Mouse (Mus musculus): ENCODE measurements around the gene Olfr11. TPM values are rescaled to one million over a fixed set of nuclear protein-coding genes. Genes with fewer than 3 reads are reported as not detected.

Gene Olfr11
- not detected in 2 replicates for polyA plus RNA-seq (2016; fragmentation: Nextera tagmentation; extraction: Ambion mirVana)

DNA sequence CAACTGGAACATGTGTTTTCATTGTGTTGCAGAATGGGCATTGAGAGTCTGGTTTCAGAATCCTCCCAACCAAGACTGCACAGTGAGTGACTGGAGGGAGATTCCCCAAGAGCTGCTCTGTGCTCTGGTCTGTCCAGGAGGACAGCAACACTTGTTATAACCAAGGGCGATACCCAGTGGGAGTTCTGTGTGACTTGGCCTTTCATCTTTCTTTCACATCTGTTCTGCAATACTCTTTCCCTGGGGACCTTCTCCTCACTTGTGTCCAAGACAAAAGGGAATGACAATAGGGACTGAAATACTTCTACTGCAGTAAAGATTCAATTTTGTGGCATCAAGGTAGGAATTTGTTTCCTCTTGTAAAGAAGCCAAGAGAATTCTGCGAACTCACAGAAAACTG is at the start of gene Olfr11:
Gene Olfr11 (minus strand): TSS at position 101 of the 400 bp plus-strand sequence.
- no peak within 1 kb of the TSS for H3K27ac ChIP-seq (ENCODE audit: poor library complexity, severe bottlenecking)
- H3K27me3 ChIP-seq (replicated peaks): no peaks in the 10 kb centered on the region
- no peak within 1 kb of the TSS for H3K4me2 ChIP-seq
- H3K4me1 ChIP-seq (replicated peaks): no peaks in the 10 kb centered on the region
- no peaks in the 10 kb centered on the region for H3K36me3 ChIP-seq
- no peak within 1 kb of the TSS for H3K9ac ChIP-seq
- WGBS: 78% methylated on average over 2 of the region's 2 CpGs
- H3K9me3 ChIP-seq (replicated peaks): no peaks in the 10 kb centered on the region
- ATAC-seq (ENCODE audit: insufficient number of reproducible peaks, low FRiP score): no peak
- H3K4me3 ChIP-seq: no peak within 1 kb of the TSS

DNA sequence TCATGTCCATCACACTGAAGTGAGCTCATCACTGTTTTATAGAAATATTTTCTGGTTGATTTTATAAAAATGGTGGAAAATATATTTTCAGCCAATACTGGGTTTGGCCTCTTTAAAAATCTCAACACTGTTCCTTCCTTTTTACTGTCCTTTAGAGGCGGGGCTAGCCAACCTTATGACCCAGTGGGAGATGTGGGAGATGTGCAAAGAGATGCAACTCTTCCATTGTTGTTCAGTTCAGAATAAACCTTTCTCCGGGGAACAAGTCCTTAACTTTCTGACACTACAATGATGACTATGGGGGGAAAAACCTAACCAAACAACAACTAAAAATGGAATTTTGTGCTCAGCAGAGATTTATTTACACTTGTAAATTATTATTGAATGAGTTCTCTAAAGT is 35.0 kb upstream of the Olfr11 start, which contains the start of gene Olfr1360:
Gene Olfr1360 (minus strand): TSS at position 101 of the 400 bp plus-strand sequence.
- H3K9me3 ChIP-seq (replicated peaks): no peaks in the 10 kb centered on the region
- ATAC-seq (ENCODE audit: insufficient number of reproducible peaks, low FRiP score): no peak
- H3K4me3 ChIP-seq: no peak within 1 kb of the TSS
- H3K27me3 ChIP-seq (replicated peaks): no peaks in the 10 kb centered on the region
- no peak within 1 kb of the TSS for H3K27ac ChIP-seq (ENCODE audit: poor library complexity, severe bottlenecking)
- no peaks in the 10 kb centered on the region for H3K36me3 ChIP-seq
- H3K4me2 ChIP-seq: no peak within 1 kb of the TSS
- no peaks in the 10 kb centered on the region for H3K4me1 ChIP-seq (replicated peaks)
- no peak within 1 kb of the TSS for H3K9ac ChIP-seq
- WGBS: 78% methylated on average over 2 of the region's 2 CpGs

DNA sequence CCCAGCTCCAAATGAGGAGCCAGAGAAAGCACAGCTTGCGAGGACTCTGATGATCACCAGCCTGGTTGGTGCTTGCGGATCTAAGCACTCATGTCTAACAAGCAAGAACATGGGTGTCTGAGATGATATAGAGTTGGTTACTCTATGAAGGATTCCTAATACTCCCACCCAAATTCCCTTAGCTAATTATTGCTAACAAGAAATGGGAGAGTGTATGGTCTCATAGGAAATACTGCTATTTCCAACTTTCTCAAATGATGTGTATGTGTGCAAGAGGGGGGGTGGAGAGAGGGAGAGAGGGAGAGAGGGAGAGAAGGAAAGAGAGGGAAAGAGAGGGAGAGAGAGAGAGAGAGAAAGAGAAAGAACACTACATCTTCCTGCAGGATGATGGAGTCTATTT is 21.0 kb upstream of the Olfr11 start, which contains the start of gene Olfr1361:
Gene Olfr1361 (minus strand): TSS at position 101 of the 400 bp plus-strand sequence.
- H3K9ac ChIP-seq: no peak within 1 kb of the TSS
- H3K36me3 ChIP-seq: no peaks in the 10 kb centered on the region
- no peak within 1 kb of the TSS for H3K27ac ChIP-seq (ENCODE audit: poor library complexity, severe bottlenecking)
- WGBS: 74% methylated on average over 2 of the region's 2 CpGs
- no peaks in the 10 kb centered on the region; the same call in 1 of the 2 replicates for H3K9me3 ChIP-seq (replicated peaks)
- no peak within 1 kb of the TSS for H3K4me2 ChIP-seq
- H3K4me3 ChIP-seq: no peak within 1 kb of the TSS
- ATAC-seq (ENCODE audit: insufficient number of reproducible peaks, low FRiP score): no peak
- H3K4me1 ChIP-seq (replicated peaks): no peaks in the 10 kb centered on the region
- no peaks in the 10 kb centered on the region for H3K27me3 ChIP-seq (replicated peaks)

DNA sequence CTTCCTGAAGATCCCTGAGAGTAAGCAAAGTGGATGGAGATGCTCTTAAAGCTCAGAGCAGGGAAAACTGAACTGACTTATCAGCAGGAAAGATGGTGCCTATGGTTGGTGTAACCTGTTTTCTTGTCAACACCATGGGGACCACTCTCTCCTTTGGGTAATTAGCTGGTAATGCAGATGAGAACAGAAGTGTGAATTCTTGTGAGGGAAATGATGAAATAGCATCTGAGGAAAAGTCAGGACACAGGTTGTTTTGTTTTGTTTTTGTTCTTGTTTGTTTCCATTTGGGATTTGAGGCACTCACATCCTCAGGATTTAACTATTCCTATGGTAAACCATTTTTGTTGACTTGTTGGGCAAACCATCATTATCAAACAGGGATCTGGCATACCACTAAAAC is 28.4 kb downstream of the Olfr11 start, which contains the start of gene Olfr1362:
Gene Olfr1362 (minus strand): TSS at position 101 of the 400 bp plus-strand sequence.
- Histone ChIP-seq H3K9me3 (replicated peaks) (no peaks in the 10 kb centered on the region), H3K4me1 (replicated peaks) (no peaks in the 10 kb centered on the region), H3K27me3 (replicated peaks) (no peaks in the 10 kb centered on the region), H3K9ac (no peak within 1 kb of the TSS), H3K36me3 (no peaks in the 10 kb centered on the region), H3K27ac (ENCODE audit: poor library complexity, severe bottlenecking) (no peak within 1 kb of the TSS), H3K4me2 (no peak within 1 kb of the TSS), H3K4me3 (no peak within 1 kb of the TSS)
- no peak for ATAC-seq (ENCODE audit: insufficient number of reproducible peaks, low FRiP score)

DNA sequence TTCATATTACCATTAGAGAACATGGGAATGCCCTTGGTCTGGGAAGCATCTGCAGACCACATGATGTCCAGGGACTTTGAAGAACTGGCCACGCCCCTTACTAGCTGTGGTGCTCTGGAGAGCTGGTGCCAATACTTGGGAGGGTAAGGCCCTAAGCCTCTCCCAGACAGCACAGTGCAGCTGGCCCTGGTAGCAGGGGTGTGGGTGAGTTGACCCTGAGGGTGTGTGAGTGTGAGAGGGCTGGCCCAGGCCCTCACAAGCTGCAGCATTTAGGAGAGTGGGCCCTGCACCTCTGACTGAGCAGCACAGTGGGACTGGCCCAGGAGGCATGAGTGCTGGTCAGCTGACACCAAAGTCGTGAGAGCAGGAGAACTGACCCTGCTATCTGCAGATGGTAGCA is 50.7 kb downstream of the Olfr11 start:
- Histone ChIP-seq H3K4me1 (replicated peaks) (no peaks in the 10 kb centered on the region), H3K9ac (no peak overlapping the region), H3K4me3 (no peak overlapping the region), H3K27ac (ENCODE audit: poor library complexity, severe bottlenecking) (no peak overlapping the region), H3K27me3 (replicated peaks) (no peaks in the 10 kb centered on the region), H3K4me2 (no peak overlapping the region), H3K36me3 (no peaks in the 10 kb centered on the region), H3K9me3 (replicated peaks) (no peaks in the 10 kb centered on the region)
- 0 out of 2 replicates have a peak, but pooled peaks have one; percentile 9 for ATAC-seq (ENCODE audit: insufficient number of reproducible peaks, low FRiP score)
- 49% methylated on average over 2 of the region's 2 CpGs for WGBS

Other genes starting within 250 kb of the Olfr11 start
- 71.2 and 72.6 TPM in 2 replicates for gene Zkscan3, start 239.8 kb downstream of the Olfr11 start, polyA plus RNA-seq (2016; fragmentation: Nextera tagmentation; extraction: Ambion mirVana)
- gene Pgbd1, start 201.5 kb downstream of the Olfr11 start, polyA plus RNA-seq (2016; fragmentation: Nextera tagmentation; extraction: Ambion mirVana): 2.2 and 3.1 TPM in 2 replicates
- 26.8 and 28.1 TPM in 2 replicates for gene Zscan26, start 188.8 kb downstream of the Olfr11 start, polyA plus RNA-seq (2016; fragmentation: Nextera tagmentation; extraction: Ambion mirVana)
- 2.3 and 2.4 TPM in 2 replicates for gene Nkapl, start 174.0 kb downstream of the Olfr11 start, polyA plus RNA-seq (2016; fragmentation: Nextera tagmentation; extraction: Ambion mirVana)
- gene Zkscan4, start 163.6 kb downstream of the Olfr11 start, polyA plus RNA-seq (2016; fragmentation: Nextera tagmentation; extraction: Ambion mirVana): 1.7 and 2.1 TPM in 2 replicates
- gene Gm10065, start 163.1 kb downstream of the Olfr11 start, polyA plus RNA-seq (2016; fragmentation: Nextera tagmentation; extraction: Ambion mirVana): not detected in 2 replicates
- 0.24 and 0.33 TPM in 2 replicates for gene AK157302, start 147.3 kb downstream of the Olfr11 start, polyA plus RNA-seq (2016; fragmentation: Nextera tagmentation; extraction: Ambion mirVana)
- 6.4 and 10.3 TPM in 2 replicates for gene Gm11273, start 141.1 kb downstream of the Olfr11 start, polyA plus RNA-seq (2016; fragmentation: Nextera tagmentation; extraction: Ambion mirVana)
- 6.6 and 6.8 TPM in 2 replicates for gene Zkscan8, start 111.4 kb downstream of the Olfr11 start, polyA plus RNA-seq (2016; fragmentation: Nextera tagmentation; extraction: Ambion mirVana)
- 0.06 and 0.10 TPM in 2 replicates for gene Olfr1366, start 99.7 kb downstream of the Olfr11 start, polyA plus RNA-seq (2016; fragmentation: Nextera tagmentation; extraction: Ambion mirVana)
- gene Olfr1535, start 82.6 kb downstream of the Olfr11 start, polyA plus RNA-seq (2016; fragmentation: Nextera tagmentation; extraction: Ambion mirVana): 0.04 and 0.05 TPM in 2 replicates
- not detected in 2 replicates for gene Olfr1364, start 60.8 kb downstream of the Olfr11 start, polyA plus RNA-seq (2016; fragmentation: Nextera tagmentation; extraction: Ambion mirVana)
- gene Olfr1362, start 28.5 kb downstream of the Olfr11 start, polyA plus RNA-seq (2016; fragmentation: Nextera tagmentation; extraction: Ambion mirVana): not detected in 2 replicates
- gene Olfr1361, start 20.9 kb upstream of the Olfr11 start, polyA plus RNA-seq (2016; fragmentation: Nextera tagmentation; extraction: Ambion mirVana): not detected in 2 replicates
- not detected in 2 replicates for gene Olfr1360, start 34.9 kb upstream of the Olfr11 start, polyA plus RNA-seq (2016; fragmentation: Nextera tagmentation; extraction: Ambion mirVana)
- not detected in 2 replicates for gene Olfr1359, start 55.6 kb upstream of the Olfr11 start, polyA plus RNA-seq (2016; fragmentation: Nextera tagmentation; extraction: Ambion mirVana)
- gene Hist1h2bl, start 73.6 kb upstream of the Olfr11 start, polyA plus RNA-seq (2016; fragmentation: Nextera tagmentation; extraction: Ambion mirVana): 0.91 TPM in 1 of 2 replicates, not detected in the other
- 5.4 and 6.6 TPM in 2 replicates for gene Hist1h2ai, start 73.9 kb upstream of the Olfr11 start, polyA plus RNA-seq (2016; fragmentation: Nextera tagmentation; extraction: Ambion mirVana)
- 2.0 TPM in 2 replicates for gene Hist1h3h, start 75.1 kb upstream of the Olfr11 start, polyA plus RNA-seq (2016; fragmentation: Nextera tagmentation; extraction: Ambion mirVana)
- 1.4 and 2.5 TPM in 2 replicates for gene Hist1h2bm, start 79.5 kb upstream of the Olfr11 start, polyA plus RNA-seq (2016; fragmentation: Nextera tagmentation; extraction: Ambion mirVana)
- 0.31 and 0.68 TPM in 2 replicates for gene Hist1h4j, start 92.5 kb upstream of the Olfr11 start, polyA plus RNA-seq (2016; fragmentation: Nextera tagmentation; extraction: Ambion mirVana)
- gene Hist1h4k, start 108.0 kb upstream of the Olfr11 start, polyA plus RNA-seq (2016; fragmentation: Nextera tagmentation; extraction: Ambion mirVana): 0.80 TPM in 1 of 2 replicates, not detected in the other
- gene Hist1h2ak, start 111.3 kb upstream of the Olfr11 start, polyA plus RNA-seq (2016; fragmentation: Nextera tagmentation; extraction: Ambion mirVana): 7.0 and 11.4 TPM in 2 replicates
- gene Hist1h2bn, start 111.6 kb upstream of the Olfr11 start, polyA plus RNA-seq (2016; fragmentation: Nextera tagmentation; extraction: Ambion mirVana): 1.1 and 2.1 TPM in 2 replicates
- gene Hist1h1b, start 138.1 kb upstream of the Olfr11 start, polyA plus RNA-seq (2016; fragmentation: Nextera tagmentation; extraction: Ambion mirVana): 12.4 and 12.5 TPM in 2 replicates
- gene Hist1h3i, start 140.9 kb upstream of the Olfr11 start, polyA plus RNA-seq (2016; fragmentation: Nextera tagmentation; extraction: Ambion mirVana): 54.7 and 68.0 TPM in 2 replicates
- 1.3 and 6.2 TPM in 2 replicates for gene Hist1h2an, start 144.7 kb upstream of the Olfr11 start, polyA plus RNA-seq (2016; fragmentation: Nextera tagmentation; extraction: Ambion mirVana)
- gene Hist1h2bp, start 144.9 kb upstream of the Olfr11 start, polyA plus RNA-seq (2016; fragmentation: Nextera tagmentation; extraction: Ambion mirVana): 1.3 and 1.4 TPM in 2 replicates
- 8.4 and 12.7 TPM in 2 replicates for gene Hist1h2bq, start 167.7 kb upstream of the Olfr11 start, polyA plus RNA-seq (2016; fragmentation: Nextera tagmentation; extraction: Ambion mirVana)
- 2.6 TPM in 1 of 2 replicates, not detected in the other for gene Hist1h2ao, start 167.9 kb upstream of the Olfr11 start, polyA plus RNA-seq (2016; fragmentation: Nextera tagmentation; extraction: Ambion mirVana)
- not detected in 2 replicates for gene Hist1h4m, start 169.2 kb upstream of the Olfr11 start, polyA plus RNA-seq (2016; fragmentation: Nextera tagmentation; extraction: Ambion mirVana)
- gene Hist1h4n, start 189.7 kb upstream of the Olfr11 start, polyA plus RNA-seq (2016; fragmentation: Nextera tagmentation; extraction: Ambion mirVana): 8.4 and 15.5 TPM in 2 replicates
- gene Hist1h2ap, start 191.0 kb upstream of the Olfr11 start, polyA plus RNA-seq (2016; fragmentation: Nextera tagmentation; extraction: Ambion mirVana): 2,122 and 2,141 TPM in 2 replicates
- 8.1 and 12.8 TPM in 2 replicates for gene Hist1h2br, start 191.2 kb upstream of the Olfr11 start, polyA plus RNA-seq (2016; fragmentation: Nextera tagmentation; extraction: Ambion mirVana)